Mouse (Mus musculus): ENCODE data around the gene Malrd1.
A peak's percentile ranks its signal among the peaks of the same experiment; 100 is the strongest.
"Not testable (repeated sequence)": the region's sequence is repeated elsewhere in the genome, so short reads cannot be mapped to it uniquely, and the experiment has no call there.

Gene Malrd1

GRCm38 (mm10) chr2:15526241-15526924, at the start of gene Malrd1:
Gene Malrd1, plus strand, starts transcription at chr2:15526479.
- no peak for DNase-seq

- no peak for DNase-seq
These were observed 12.4 kb downstream of the Malrd1 start for GRCm38 (mm10) chr2:15538643-15539042.

GRCm38 (mm10) chr2:15613327-15613948, 87.2 kb downstream of the Malrd1 start:
- no peak for DNase-seq

GRCm38 (mm10) chr2:15614026-15614425, 87.7 kb downstream of the Malrd1 start:
- DNase-seq, result no peak

- no peak for DNase-seq
These were observed 109.5 kb downstream of the Malrd1 start for GRCm38 (mm10) chr2:15635761-15636160.

GRCm38 (mm10) chr2:15643864-15644263, 117.6 kb downstream of the Malrd1 start:
- no peak for DNase-seq

GRCm38 (mm10) chr2:15656388-15656787, 130.1 kb downstream of the Malrd1 start:
- DNase-seq, result no peak

GRCm38 (mm10) chr2:15702977-15703376, 176.7 kb downstream of the Malrd1 start:
- no peak for DNase-seq

- no peak for DNase-seq
These were observed 214.7 kb downstream of the Malrd1 start for GRCm38 (mm10) chr2:15740945-15741344.

- DNase-seq, result no peak
These were observed 218.9 kb downstream of the Malrd1 start for GRCm38 (mm10) chr2:15744979-15745688.

- no peak for DNase-seq
These were observed 258.5 kb downstream of the Malrd1 start for GRCm38 (mm10) chr2:15784818-15785217.

- no peak for DNase-seq
These were observed 289.4 kb downstream of the Malrd1 start for GRCm38 (mm10) chr2:15815724-15816123.

- peak; percentile 6 for DNase-seq
These were observed 343.1 kb downstream of the Malrd1 start for GRCm38 (mm10) chr2:15869380-15869779.

- no peak for DNase-seq
These were observed 367.3 kb downstream of the Malrd1 start for GRCm38 (mm10) chr2:15893418-15894120.

GRCm38 (mm10) chr2:15925432-15925831, 399.2 kb downstream of the Malrd1 start:
- no peak for DNase-seq

- DNase-seq, result no peak
These were observed 399.8 kb downstream of the Malrd1 start for GRCm38 (mm10) chr2:15926041-15926440.

GRCm38 (mm10) chr2:15931479-15931878, 405.2 kb downstream of the Malrd1 start:
- DNase-seq, result no peak

GRCm38 (mm10) chr2:15931924-15932323, 405.6 kb downstream of the Malrd1 start:
- DNase-seq, result no peak

- no peak for DNase-seq
These were observed 406.1 kb downstream of the Malrd1 start for GRCm38 (mm10) chr2:15932340-15932739.

- no peak for DNase-seq
These were observed 476.6 kb downstream of the Malrd1 start for GRCm38 (mm10) chr2:16002925-16003324.

GRCm38 (mm10) chr2:16017046-16017445, 490.8 kb downstream of the Malrd1 start:
- DNase-seq, result not testable (repeated sequence)

- DNase-seq, result not testable (repeated sequence)
These were observed 491.4 kb downstream of the Malrd1 start for GRCm38 (mm10) chr2:16017719-16018118.

- DNase-seq, result no peak
These were observed 503.5 kb downstream of the Malrd1 start for GRCm38 (mm10) chr2:16029752-16030151.
